Mouse (Mus musculus) naive thymus-derived CD4-positive, alpha-beta T cell, adult 2 months (primary cell): Measurements from ENCODE around the gene Ankrd2.
A peak's percentile ranks its signal among the peaks of the same experiment; 100 is the strongest.

Source experiments
- DNase-seq: peaks from one replicate; pipeline ENCODE4 v3.0.0-alpha.2; 2011; ENCODE audit warnings: low read depth

Ankrd2 gene

DNA sequence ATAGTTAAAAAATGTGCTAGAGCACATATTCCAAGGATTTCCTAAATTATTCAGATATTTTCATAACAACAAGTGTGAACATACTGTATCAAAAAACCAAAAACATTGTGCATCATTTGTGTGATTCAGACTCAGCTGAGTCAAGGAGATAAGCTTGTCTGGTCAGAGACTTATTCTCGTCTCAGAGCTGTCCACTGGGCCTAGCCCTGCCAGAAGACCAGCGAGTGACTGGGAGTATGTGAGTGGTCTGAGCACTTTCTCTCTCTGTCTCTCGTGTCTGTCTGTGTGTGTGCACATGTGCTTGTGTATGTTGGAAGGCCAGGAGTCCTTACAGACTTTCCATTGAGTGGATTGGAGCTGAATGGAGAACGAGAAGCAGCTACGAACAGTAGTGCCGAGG, 20.8 kb upstream of the Ankrd2 start:
- DNase-seq: no peak

DNA sequence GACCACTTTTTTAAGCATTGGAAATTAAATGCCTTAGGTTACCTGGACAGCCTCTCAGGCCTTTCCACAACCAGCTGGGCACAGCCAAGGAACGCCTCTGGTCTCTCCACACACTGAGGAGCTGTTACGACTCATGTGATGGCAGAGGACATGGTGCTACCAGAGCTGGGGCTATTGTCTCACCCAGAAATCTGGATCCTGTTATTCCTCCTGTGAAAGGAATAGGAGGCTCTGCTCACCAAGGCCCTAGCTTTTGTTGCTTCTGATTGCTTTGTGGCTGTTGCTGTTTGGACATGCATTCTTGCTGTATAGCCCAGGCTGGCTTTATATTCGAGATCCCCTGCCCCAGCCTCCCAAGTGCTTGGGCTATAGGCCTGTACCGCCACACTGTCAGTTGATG, 19.5 kb upstream of the Ankrd2 start:
- no peak for DNase-seq

DNA sequence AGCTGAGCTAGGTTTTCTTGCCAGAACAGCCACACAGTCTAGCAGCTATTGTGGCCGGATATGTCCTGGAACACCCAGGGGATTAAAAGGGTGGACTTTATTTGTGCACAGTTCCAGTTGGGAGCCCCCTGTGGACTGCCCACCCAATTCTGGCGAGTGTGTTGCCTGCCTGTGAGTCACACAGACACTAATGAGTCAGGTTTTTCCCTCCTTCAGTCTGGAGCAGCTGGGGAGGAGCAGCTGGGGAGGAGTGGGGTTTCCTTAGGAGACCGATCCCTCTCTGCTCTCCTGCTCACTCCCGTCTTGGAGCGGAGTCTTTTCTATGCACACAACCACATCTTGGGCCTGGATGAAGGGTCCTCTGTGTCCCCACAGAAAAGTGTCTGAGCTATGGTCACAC, 19.0 kb upstream of the Ankrd2 start:
- no peak for DNase-seq

DNA sequence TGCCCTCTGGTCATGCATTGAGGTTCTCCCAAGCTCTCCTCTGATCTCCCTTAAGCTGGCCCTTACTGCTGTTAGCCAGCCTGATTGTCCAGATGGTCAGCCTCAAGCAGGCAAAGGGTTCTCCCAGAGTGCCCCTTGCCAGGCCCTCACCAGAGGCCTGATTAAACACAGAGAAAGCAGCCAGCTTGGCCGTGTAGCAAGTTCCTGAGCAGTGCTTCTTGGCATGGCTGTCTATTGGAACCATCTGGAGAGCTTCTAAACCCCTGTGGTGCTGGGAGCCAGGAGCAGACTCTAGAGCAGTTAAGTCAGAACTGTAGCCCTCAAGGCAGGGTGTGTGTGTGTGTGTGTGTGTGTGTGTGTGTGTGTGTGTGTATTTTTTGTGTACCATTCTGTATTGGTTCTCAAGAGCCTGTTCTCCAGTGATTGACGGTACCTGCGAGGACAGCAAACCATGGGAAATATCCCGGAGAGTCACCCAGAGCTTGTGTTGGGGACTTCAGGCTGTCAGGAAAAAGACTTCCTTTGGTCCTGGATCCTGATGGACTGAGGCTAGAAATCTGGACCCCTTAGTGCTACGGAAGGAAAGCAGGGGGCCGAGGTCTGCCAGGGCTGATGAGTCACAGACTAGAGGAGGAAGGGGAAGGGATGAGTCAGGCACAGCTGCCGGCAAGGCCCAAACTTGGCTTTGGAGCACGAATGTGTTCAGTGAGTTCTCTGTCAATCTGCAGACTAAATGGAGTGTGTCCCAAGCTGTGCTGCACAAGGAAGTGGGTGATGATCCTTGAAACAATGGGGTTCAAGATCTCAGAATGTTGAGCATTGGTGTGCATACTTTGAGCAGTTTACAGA, 18.2 kb upstream of the Ankrd2 start:
- no peak for DNase-seq

DNA sequence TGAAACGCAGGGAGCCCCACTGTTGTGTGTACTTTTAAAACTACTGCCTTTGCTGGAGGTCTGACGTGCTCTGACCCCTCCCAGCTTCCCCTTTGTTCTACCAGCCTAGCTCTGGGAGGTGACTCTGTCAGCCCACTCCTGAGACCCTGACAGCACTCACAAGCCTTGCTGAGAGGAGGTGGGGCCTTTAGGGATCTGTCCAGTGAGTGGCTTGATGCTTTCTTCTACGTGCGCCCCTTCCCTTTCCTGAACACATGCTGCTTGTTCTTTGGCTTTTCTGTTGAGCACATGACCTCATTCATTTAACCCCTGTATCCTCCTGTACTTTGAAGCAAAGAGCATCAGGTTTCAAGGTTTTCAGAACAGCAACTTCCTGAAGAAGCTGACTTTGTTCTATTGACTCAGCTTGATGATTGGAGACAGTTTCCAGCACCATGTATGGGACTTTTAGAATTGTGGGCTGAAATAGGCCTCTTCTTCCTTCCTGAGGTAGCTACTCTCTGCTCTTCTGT, 16.7 kb upstream of the Ankrd2 start:
- peak; percentile 78 for DNase-seq

DNA sequence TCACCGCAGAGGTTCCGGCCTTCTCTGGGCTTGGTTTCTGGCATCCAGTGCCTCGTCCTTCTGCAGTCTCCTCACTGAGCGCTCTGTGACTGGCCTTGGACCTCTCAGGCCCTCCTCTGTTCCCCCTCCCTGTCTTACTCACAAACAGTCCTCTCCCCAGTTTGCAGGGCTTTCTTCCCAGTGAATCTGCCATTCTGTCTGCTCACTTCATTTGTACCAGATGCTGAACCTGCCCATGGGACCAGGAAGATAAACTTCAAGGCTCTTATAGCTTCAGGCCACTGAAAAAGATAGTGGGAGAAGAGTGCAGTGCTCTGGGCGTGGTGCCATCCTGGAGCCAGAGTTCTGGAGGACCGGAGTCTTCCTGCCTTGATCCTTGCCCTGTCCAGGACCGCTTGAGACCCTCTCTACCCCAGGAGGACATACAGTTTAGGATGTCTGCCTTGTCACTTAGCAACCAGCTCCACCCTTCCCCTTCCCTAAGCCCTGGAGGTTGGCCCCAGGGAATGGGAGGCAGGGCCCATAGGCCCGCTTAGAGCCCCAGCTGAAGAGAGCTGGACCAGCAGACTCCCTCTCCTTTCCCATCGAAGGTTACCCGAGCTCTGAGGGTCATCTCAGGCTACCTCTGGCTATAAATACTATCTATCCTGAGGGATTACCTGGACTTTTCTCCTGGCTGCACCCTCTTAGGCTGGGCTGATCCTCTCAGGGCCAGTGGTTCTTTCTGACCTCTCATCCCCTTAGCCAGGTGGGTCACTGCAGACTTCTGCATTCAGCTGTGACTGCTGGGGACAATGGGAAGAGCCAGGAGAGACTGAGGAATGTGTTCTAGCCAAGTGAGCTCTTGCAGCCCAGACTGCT, 13.9 kb upstream of the Ankrd2 start:
- no peak for DNase-seq

DNA sequence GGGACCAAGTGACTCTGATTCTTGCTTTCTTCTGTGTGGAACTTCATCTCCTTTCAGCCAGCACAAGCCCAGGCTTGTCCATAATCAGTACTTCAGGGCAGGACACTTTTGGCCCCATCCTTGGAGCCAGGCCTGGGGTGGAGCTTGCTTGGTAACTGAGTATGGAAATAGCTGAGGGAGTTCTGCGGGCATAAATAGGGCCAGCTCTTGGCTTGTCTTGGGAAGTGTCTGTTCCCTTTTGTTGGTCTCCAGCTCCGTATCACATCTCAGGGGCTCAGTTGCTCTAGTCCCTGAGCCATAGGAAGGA, 13.3 kb upstream of the Ankrd2 start:
- DNase-seq: no peak

DNA sequence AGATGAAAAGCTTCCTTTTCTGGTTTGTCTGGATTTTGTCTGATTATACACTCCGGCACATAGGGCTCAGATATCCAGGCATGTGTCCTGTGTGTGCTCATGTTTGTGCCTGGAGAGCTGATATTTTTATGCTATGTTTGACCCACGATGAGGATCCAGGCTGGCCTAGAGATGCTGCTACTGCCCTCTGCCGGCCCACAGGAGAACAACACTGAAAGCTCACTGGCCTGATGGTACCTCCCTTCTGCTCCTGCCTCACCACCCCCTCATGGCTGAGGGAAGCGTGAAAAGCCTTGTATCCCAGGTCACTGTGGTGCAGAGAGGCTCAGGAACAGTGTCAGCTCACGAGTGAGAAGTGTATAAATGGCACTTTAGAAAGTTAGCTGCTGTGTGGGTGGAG, 9.6 kb upstream of the Ankrd2 start:
- DNase-seq: peak; percentile 85

DNA sequence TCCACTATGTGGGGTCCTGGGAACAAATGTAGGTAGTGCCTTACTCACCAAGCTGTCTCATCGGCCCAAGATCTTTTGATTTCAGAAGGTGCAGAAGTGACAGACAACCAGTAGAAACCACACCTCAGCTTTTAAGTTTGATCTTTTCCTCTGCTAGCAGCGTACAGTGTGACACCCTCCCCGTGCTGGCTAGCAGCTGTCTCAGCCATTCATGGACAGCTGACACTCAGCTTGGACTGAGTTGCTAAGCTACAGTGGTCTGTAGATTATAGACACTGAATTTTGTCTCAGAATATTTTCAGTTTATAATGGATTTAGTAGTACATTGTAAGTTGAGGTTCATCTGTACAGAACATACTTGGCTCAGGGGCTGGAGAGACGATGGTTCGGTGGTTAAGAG, 4.7 kb upstream of the Ankrd2 start:
- DNase-seq: no peak

DNA sequence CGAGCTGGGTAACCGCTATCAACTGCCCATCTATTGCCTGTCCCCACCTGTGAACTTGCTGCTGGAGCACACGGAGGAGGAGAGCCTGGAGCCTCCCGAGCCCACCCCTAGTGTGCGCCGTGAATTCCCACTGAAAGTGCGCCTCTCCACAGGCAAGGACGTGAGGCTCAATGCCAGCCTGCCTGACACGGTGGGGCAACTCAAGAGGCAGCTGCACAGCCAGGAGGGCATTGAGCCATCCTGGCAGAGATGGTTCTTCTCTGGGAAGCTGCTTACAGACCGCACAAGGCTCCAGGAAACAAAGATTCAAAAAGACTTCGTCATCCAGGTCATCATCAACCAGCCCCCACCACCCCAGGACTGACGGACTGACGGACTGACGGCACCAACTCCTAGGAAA, 2.2 kb upstream of the Ankrd2 start:
- DNase-seq: no peak

DNA sequence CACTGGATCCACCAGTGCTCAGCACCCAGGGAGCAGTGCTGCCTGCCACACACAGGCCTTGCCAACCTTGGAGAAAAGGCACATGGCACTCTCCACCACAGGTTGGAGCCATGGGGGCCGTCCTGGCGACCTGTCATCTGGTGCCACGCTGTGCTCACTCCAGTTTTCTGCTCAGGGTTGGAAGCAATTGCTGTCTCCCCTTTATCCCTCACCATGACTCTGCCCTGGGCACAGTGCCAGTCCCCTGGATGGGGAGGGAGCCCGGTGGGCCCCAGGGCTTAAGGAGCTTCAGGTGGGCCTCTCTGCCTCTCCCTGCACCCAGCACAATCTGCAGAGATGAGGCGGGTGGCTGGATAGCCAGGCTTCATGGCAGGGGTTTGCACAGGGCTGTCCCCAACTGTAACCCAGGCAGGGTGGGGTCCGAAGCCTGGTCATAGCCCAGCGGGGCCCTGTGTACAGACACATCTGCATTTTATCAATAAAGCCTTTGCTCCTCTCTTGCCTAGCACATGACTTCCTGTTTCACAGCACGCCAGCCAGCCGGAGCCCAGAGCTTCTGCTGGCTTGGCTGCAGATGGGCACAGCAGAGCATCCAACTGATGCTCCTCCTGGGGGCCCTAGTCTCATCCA, 1.5 kb upstream of the Ankrd2 start:
- no peak for DNase-seq

DNA sequence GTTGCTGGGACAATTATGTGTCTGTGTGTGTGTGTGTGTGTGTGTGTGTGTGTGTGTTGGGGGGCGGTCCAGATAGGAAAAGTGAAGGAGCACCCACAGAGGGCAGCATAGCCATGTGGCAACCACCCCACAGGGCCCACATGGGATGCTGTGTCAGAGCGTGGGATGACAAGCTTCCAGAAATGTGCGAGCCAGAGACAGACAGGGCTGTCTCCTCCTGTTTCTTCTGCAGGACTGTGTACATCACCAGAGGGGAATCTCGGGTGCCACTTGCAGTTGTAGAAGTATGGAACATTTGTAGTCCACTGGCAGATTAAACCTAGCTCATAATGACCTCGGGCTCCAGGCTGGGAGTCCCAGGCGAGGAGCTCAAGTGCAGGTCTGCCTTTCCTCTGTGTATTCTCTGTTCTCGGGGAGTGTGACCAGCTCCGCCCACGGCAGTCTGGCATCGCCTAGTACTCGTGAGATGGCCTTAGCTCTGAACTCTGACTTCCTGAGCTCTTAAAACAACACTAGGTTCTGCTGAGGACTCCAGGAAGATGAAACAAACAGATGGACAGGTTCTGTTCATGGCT, 832 bp upstream of the Ankrd2 start:
- no peak for DNase-seq

DNA sequence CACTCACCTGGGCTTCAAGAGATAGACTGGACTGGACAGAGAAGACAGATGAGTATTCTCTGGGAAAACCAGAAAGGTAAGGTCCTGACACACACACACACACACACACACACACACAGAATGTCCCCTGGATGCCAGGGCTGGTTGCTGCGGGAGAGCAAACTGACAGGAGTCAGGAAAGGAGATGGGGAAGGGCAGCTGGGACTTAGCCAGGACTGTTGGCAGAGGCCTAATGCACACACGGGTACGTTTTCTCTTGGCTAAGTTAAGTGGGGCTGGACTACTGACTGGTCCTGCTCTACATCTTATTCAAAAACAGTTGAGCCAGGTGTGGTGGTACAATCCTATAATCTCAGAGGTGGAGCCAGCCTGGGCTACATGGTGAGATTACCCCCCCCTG, 557 bp downstream of the Ankrd2 start:
- no peak for DNase-seq

DNA sequence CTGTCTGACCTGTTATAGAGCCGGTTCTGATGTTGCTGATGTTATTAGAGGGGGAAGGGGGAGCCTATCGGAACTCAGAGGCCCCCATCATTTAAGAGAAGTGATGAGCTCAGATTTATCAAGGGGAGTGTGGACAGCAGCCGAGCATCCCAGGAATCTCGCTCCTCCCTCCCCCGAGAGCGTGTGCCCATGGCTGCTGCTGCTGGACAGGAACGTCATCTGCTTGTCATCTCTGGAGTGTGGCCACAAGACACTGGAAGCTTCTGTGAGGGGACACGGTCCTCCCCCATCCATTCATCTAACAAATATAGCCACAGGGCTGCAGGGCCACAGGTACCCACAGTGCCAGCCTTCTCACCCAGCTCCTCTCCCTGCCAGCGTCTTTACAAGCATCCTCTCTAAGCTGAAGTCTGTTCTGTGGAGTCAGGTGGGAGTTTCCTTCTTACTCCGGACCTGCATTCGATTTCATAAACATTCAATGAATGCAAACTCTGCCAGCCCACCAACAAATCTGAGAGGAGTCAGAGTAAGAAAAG, 1.4 kb downstream of the Ankrd2 start:
- DNase-seq: no peak

DNA sequence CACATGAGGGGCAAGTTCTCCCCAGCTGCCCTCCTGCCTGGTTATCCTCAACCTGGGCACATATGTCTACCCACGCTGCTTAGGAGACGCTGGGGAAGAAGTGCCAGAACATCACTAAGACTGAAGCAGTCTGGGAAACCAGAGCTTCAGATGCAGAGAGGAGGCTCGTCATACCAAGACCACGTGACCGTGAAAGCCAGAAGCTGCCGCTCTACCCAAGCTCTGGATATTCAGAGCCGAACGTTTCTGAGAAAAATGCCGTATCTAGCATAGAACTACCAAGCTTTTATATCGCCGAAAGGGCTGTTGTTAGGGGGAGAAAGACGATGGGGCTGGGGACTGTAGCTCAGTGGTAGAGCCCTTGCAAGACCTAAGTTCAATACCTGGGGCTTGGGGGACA, 2.5 kb downstream of the Ankrd2 start:
- DNase-seq: no peak

DNA sequence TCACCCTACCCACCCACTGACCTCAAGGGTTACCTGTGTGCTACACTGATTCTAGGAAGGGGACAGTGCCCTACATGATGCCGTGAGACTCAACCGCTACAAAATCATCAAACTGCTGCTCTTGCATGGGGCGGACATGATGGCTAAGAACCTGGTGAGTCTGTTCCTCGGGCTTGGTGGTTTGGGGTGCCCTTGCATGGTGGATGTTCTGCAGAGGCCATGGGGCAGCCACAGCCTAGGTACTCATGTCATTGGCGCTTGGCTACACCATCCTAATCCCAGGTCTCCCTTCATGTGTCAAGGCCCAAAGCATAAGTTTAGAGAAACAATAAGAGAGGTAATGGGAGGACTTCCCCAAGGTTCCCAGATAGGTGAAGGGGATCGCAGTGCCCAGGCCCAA, 8.2 kb downstream of the Ankrd2 start:
- no peak for DNase-seq

DNA sequence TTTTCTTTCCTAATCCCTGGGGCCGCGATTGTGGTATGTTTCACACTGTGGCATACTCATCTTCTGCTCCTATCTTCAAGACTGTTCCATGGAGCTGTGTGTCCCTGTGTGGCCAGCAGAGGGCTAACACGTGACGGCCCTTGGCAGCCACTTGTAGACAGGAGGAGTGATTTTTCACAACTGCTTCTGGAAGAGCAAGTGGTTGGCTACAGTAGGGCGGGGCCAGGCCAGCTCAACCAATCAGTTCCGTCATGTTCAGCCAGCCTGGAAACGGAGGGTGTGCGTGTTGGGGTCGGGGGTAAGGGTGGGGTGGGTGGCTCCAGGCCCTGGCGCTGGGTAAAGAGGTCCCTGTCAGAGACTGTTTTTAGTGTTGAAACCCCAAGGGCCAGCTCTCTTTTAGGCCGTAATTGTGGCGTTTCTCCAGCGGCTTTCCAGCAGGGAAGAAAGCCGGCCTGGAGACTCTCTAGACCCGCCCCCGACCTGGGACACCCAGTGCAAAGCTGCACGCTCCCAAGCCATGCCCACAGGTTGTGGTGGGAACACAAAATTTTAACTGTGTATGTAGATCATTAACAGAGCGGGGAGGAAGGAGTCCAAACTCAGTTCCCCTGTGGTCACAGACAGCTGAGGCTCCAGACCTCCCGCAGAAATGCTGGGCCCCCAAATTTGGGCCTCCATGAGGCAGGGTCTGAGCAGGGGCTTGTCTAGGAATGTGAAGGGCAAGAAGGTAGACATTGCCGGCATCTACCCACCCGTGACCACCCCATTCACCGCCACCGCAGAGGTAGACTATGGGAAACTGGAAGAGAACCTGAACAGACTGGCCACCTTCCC, 9.7 kb downstream of the Ankrd2 start, which contains the start of gene Hoga1:
TSS of gene Hoga1 (plus strand) at position 342 of the 834 bp plus-strand sequence.
- peak; percentile 72 for DNase-seq

DNA sequence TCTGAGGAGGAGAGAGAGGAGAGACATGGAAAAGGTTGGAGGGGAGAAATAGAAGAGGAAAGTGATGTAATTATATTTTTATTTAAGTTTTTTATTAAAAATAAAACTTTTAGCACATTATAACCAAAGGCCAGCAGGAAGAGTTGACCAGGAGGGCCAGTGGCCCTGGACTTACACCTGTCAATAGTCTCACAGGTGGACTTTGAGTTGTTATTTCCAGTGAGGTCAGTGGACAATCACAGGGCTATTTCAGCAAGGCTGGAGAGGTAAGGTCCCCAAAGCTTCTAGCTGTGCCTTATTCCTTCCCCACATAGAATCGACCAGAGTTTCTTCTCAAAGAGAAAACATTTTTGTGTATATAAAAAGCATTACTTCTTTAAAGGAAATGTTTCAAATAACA, 14.5 kb downstream of the Ankrd2 start:
- no peak for DNase-seq

DNA sequence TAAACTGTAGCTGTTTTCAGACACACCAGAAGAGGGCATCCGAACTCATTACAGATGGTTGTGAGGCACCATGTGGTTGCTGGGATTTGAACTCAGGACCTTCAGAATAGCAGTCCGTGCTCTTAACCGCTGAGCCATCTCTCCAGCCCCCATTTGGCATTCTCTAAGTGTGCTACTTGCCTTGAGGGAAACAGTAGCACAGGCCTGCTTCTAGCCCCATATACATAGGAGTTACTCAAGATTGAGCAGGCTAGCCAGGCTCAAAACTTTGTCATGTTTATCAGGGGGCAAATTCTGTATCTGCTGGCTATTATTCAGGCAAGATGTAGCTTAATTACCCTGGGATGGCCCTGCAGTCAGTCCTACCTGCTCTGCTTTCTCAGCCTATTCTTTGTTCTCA, 15.6 kb downstream of the Ankrd2 start:
- no peak for DNase-seq

DNA sequence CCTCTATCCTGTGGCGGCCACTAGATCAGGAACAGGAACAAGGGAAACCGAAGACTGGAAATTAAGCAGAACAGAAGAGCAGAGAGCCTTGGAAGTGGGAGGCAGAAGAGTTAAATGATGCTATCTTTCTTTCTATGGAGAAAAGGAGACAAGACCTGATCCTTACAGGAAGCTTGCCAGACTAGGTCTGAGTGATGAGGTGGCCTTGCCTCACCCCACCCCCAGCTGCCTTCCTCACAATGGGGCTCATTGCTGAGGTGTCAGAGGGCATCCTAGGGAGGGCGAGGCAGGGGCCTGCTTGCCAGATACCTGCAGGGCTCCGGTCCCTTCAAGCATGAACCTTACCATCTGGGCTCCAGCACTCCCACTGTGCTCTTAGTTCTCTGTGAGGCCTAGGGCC, 16.1 kb downstream of the Ankrd2 start, which contains the start of gene 4933411K16Rik:
TSS of gene 4933411K16Rik (plus strand) at position 301 of the 400 bp plus-strand sequence.
- DNase-seq: no peak

DNA sequence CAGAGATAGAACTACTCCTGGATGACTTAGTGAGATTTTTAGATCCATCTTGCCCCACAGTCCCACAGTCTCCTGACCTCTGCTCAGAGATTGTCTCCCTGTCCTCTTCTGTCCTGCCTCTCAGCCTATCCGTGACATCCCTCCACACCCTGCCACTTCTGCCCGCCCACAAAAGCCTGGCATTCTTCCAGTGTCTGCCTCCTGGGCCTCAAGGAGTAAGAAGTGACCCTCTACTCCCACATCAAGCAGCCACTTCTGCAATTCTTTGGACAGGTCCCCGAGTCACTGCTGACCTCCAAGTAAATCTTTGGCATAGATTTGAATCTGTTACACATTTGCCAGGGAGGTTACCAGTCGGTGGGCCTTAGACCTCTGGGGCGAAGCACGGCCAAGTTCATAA, 18.5 kb downstream of the Ankrd2 start:
- no peak for DNase-seq
